Mouse (Mus musculus): ENCODE results near the gene 1700037C18Rik. TPM values are rescaled to one million over a fixed set of nuclear protein-coding genes. Genes with fewer than 3 reads are reported as not detected.

1700037C18Rik gene
- polyA plus RNA-seq, 1 experiment = 8.3 TPM

- no peak overlapping the region for H3K4me3 ChIP-seq (ENCODE audit: extremely low read depth, insufficient read depth, insufficient read length)
- H3K27ac ChIP-seq (ENCODE audit: insufficient read depth, low read length) = no peak overlapping the region
- H3K27me3 ChIP-seq (ENCODE audit: control insufficient read depth, insufficient read depth, low read length) = no peaks in the 10 kb centered on the region
- H3K36me3 ChIP-seq (ENCODE audit: control insufficient read depth, insufficient read depth, low read length) = no peaks in the 10 kb centered on the region; the same call in 1 of the 2 replicates
- DNase-seq (ENCODE audit: low read depth in 1 of 2, low spot score in 2 of 2) = no peak
- 95% methylated on average over 4 of the region's 4 CpGs for WGBS
- no peak for TF ChIP-seq CTCF (IDR thresholded peaks at IDR 0.05; ENCODE audit: extremely low read depth, insufficient read depth, insufficient read length, insufficient replicate concordance)
- TF ChIP-seq POLR2A (IDR thresholded peaks at IDR 0.05; ENCODE audit: low read depth, low read length) = no peak
- H3K4me1 ChIP-seq (ENCODE audit: control insufficient read depth, insufficient read depth, insufficient read length) = peaks cover 8% of the 10 kb centered on the region; the same call in 1 of the 2 replicates
Measured at GRCm38 (mm10) chr16:3876346-3876745, 32.1 kb downstream of the 1700037C18Rik start.

GRCm38 (mm10) chr16:3872216-3873047 lies 36.1 kb downstream of the 1700037C18Rik start, which contains the start of gene Naa60:
Gene Naa60 (plus strand): TSS chr16:3872375.
- Histone ChIP-seq H3K27ac (ENCODE audit: insufficient read depth, low read length) (peak within 1 kb of the TSS; percentile 77), H3K4me3 (ENCODE audit: extremely low read depth, insufficient read depth, insufficient read length) (peak within 1 kb of the TSS; percentile 76), H3K27me3 (ENCODE audit: control insufficient read depth, insufficient read depth, low read length) (no peaks in the 10 kb centered on the region), H3K36me3 (ENCODE audit: control insufficient read depth, insufficient read depth, low read length) (0 out of 2 replicates have a peak, but pooled peaks cover 3% of the 10 kb centered on the region), H3K4me1 (ENCODE audit: control insufficient read depth, insufficient read depth, insufficient read length) (peaks cover 11% of the 10 kb centered on the region; the same call in 1 of the 2 replicates)
- TF ChIP-seq CTCF (IDR thresholded peaks at IDR 0.05; ENCODE audit: extremely low read depth, insufficient read depth, insufficient read length, insufficient replicate concordance) = no peak
- TF ChIP-seq POLR2A (IDR thresholded peaks at IDR 0.05; ENCODE audit: low read depth, low read length) = no peak; the same call in none of the 2 replicates
- DNase-seq (ENCODE audit: low read depth in 1 of 2, low spot score in 2 of 2) = peak; percentile 52 to 87
- 6% methylated on average over 47 of the region's 47 CpGs for WGBS

GRCm38 (mm10) chr16:3871815-3872214 lies 36.7 kb downstream of the 1700037C18Rik start:
- Histone ChIP-seq H3K36me3 (ENCODE audit: control insufficient read depth, insufficient read depth, low read length) (0 out of 2 replicates have a peak, but pooled peaks cover 3% of the 10 kb centered on the region), H3K4me3 (ENCODE audit: extremely low read depth, insufficient read depth, insufficient read length) (peak overlapping the region; percentile 76), H3K27me3 (ENCODE audit: control insufficient read depth, insufficient read depth, low read length) (no peaks in the 10 kb centered on the region), H3K27ac (ENCODE audit: insufficient read depth, low read length) (peak overlapping the region; percentile 77), H3K4me1 (ENCODE audit: control insufficient read depth, insufficient read depth, insufficient read length) (peaks cover 11% of the 10 kb centered on the region; the same call in 1 of the 2 replicates)
- no peak for TF ChIP-seq CTCF (IDR thresholded peaks at IDR 0.05; ENCODE audit: extremely low read depth, insufficient read depth, insufficient read length, insufficient replicate concordance)
- 2% methylated on average over 16 of the region's 16 CpGs for WGBS
- no peak for DNase-seq (ENCODE audit: low read depth in 1 of 2, low spot score in 2 of 2)

GRCm38 (mm10) chr16:3859254-3859653 lies 49.2 kb downstream of the 1700037C18Rik start:
- H3K27me3 ChIP-seq (ENCODE audit: control insufficient read depth, insufficient read depth, low read length) = no peaks in the 10 kb centered on the region
- TF ChIP-seq POLR2A (IDR thresholded peaks at IDR 0.05; ENCODE audit: low read depth, low read length) = no peak
- no peak for TF ChIP-seq CTCF (IDR thresholded peaks at IDR 0.05; ENCODE audit: extremely low read depth, insufficient read depth, insufficient read length, insufficient replicate concordance)
- peaks cover 3% of the 10 kb centered on the region for H3K36me3 ChIP-seq (ENCODE audit: control insufficient read depth, insufficient read depth, low read length)
- 20% methylated on average over 4 of the region's 4 CpGs for WGBS
- H3K4me3 ChIP-seq (ENCODE audit: extremely low read depth, insufficient read depth, insufficient read length) = no peak overlapping the region
- H3K4me1 ChIP-seq (ENCODE audit: control insufficient read depth, insufficient read depth, insufficient read length) = no peaks in the 10 kb centered on the region; the same call in 1 of the 2 replicates
- no peak overlapping the region for H3K27ac ChIP-seq (ENCODE audit: insufficient read depth, low read length)
- DNase-seq (ENCODE audit: low read depth in 1 of 2, low spot score in 2 of 2) = no peak

- Histone ChIP-seq H3K36me3 (ENCODE audit: control insufficient read depth, insufficient read depth, low read length) (peaks cover under 1% of the 10 kb centered on the region), H3K4me1 (ENCODE audit: control insufficient read depth, insufficient read depth, insufficient read length) (no peaks in the 10 kb centered on the region; the same call in 1 of the 2 replicates), H3K27me3 (ENCODE audit: control insufficient read depth, insufficient read depth, low read length) (no peaks in the 10 kb centered on the region), H3K27ac (ENCODE audit: insufficient read depth, low read length) (no peak overlapping the region), H3K4me3 (ENCODE audit: extremely low read depth, insufficient read depth, insufficient read length) (no peak overlapping the region)
- no peak for DNase-seq (ENCODE audit: low read depth in 1 of 2, low spot score in 2 of 2)
- no peak for TF ChIP-seq POLR2A (IDR thresholded peaks at IDR 0.05; ENCODE audit: low read depth, low read length)
- TF ChIP-seq CTCF (IDR thresholded peaks at IDR 0.05; ENCODE audit: extremely low read depth, insufficient read depth, insufficient read length, insufficient replicate concordance) = no peak
- 48% methylated on average over 1 of the region's 1 CpGs for WGBS
Measured at GRCm38 (mm10) chr16:3855776-3856175, 52.7 kb downstream of the 1700037C18Rik start.

- no peak for TF ChIP-seq POLR2A (IDR thresholded peaks at IDR 0.05; ENCODE audit: low read depth, low read length)
- TF ChIP-seq CTCF (IDR thresholded peaks at IDR 0.05; ENCODE audit: extremely low read depth, insufficient read depth, insufficient read length, insufficient replicate concordance) = no peak
- no peak for DNase-seq (ENCODE audit: low read depth in 1 of 2, low spot score in 2 of 2)
- Histone ChIP-seq H3K36me3 (ENCODE audit: control insufficient read depth, insufficient read depth, low read length) (no peaks in the 10 kb centered on the region), H3K4me3 (ENCODE audit: extremely low read depth, insufficient read depth, insufficient read length) (no peak overlapping the region), H3K4me1 (ENCODE audit: control insufficient read depth, insufficient read depth, insufficient read length) (no peaks in the 10 kb centered on the region; the same call in 1 of the 2 replicates), H3K27ac (ENCODE audit: insufficient read depth, low read length) (no peak overlapping the region), H3K27me3 (ENCODE audit: control insufficient read depth, insufficient read depth, low read length) (no peaks in the 10 kb centered on the region)
- WGBS = 91% methylated on average over 11 of the region's 11 CpGs
Measured at GRCm38 (mm10) chr16:3854437-3855182, 53.9 kb downstream of the 1700037C18Rik start.
